Mouse (Mus musculus): ENCODE data around the gene Ascl1. TPM values are rescaled to one million over a fixed set of nuclear protein-coding genes. Genes with fewer than 3 reads are reported as not detected.

Ascl1 gene
- polyA plus RNA-seq, 1 experiment from 2014 or later, result 3.3 TPM

GRCm38 (mm10) chr10:87492661-87493551 lies 554 bp downstream of the Ascl1 start:
- no peaks in the 10 kb centered on the region for H3K36me3 ChIP-seq (ENCODE audit: insufficient read depth)
- H3K27ac ChIP-seq (ENCODE audit: low read depth), result no peak overlapping the region
- no peak for TF ChIP-seq CTCF (IDR thresholded peaks at IDR 0.05; ENCODE audit: low read depth)
- H3K9ac ChIP-seq, result peak overlapping the region; percentile 46
- ATAC-seq (ENCODE audit: insufficient read depth) (peak; percentile 77), DNase-seq (peak; percentile 86)
- peak overlapping the region; percentile 54 for H3K4me3 ChIP-seq (ENCODE audit: low read depth, low read length)
- WGBS, result under 1% methylated on average over 76 of the region's 90 CpGs
- peaks cover 2% of the 10 kb centered on the region; the same call in 1 of the 2 replicates for H3K9me3 ChIP-seq (ENCODE audit: low read depth, low read length)
- peak overlapping the region; percentile 97 for H3K4me2 ChIP-seq
- peaks cover 88% of the 10 kb centered on the region for H3K27me3 ChIP-seq (ENCODE audit: insufficient read depth, low read length)
- no peaks in the 10 kb centered on the region for H3K4me1 ChIP-seq (ENCODE audit: insufficient read depth)

GRCm38 (mm10) chr10:87492332-87492660 lies 1.2 kb downstream of the Ascl1 start:
- H3K27me3 ChIP-seq (ENCODE audit: insufficient read depth, low read length), result peaks cover 91% of the 10 kb centered on the region
- DNase-seq, result no peak
- ATAC-seq (ENCODE audit: insufficient read depth), result peak; percentile 38
- no peaks in the 10 kb centered on the region for H3K36me3 ChIP-seq (ENCODE audit: insufficient read depth)
- peak overlapping the region; percentile 54 for H3K4me3 ChIP-seq (ENCODE audit: low read depth, low read length)
- H3K9ac ChIP-seq, result peak overlapping the region; percentile 46; the same call in 1 of the 2 replicates
- no peaks in the 10 kb centered on the region for H3K9me3 ChIP-seq (ENCODE audit: low read depth, low read length)
- WGBS, result under 1% methylated on average over 26 of the region's 26 CpGs
- H3K27ac ChIP-seq (ENCODE audit: low read depth), result no peak overlapping the region
- no peak for TF ChIP-seq CTCF (IDR thresholded peaks at IDR 0.05; ENCODE audit: low read depth)
- peak overlapping the region; percentile 97 for H3K4me2 ChIP-seq
- H3K4me1 ChIP-seq (ENCODE audit: insufficient read depth), result no peaks in the 10 kb centered on the region

- Histone ChIP-seq H3K4me1 (ENCODE audit: insufficient read depth) (no peaks in the 10 kb centered on the region), H3K27me3 (ENCODE audit: insufficient read depth, low read length) (peaks cover 94% of the 10 kb centered on the region), H3K27ac (ENCODE audit: low read depth) (no peak overlapping the region), H3K36me3 (ENCODE audit: insufficient read depth) (no peaks in the 10 kb centered on the region), H3K4me3 (ENCODE audit: low read depth, low read length) (no peak overlapping the region), H3K9ac (no peak overlapping the region), H3K9me3 (ENCODE audit: low read depth, low read length) (no peaks in the 10 kb centered on the region), H3K4me2 (no peak overlapping the region)
- DNase-seq, result no peak
- TF ChIP-seq CTCF (IDR thresholded peaks at IDR 0.05; ENCODE audit: low read depth), result no peak
- 3% methylated on average over 11 of the region's 11 CpGs for WGBS
- ATAC-seq (ENCODE audit: insufficient read depth), result no peak
Observed at GRCm38 (mm10) chr10:87491485-87492040, 1.9 kb downstream of the Ascl1 start.

GRCm38 (mm10) chr10:87490328-87490727 lies 3.1 kb downstream of the Ascl1 start:
- DNase-seq, result no peak
- no peaks in the 10 kb centered on the region for H3K36me3 ChIP-seq (ENCODE audit: insufficient read depth)
- ATAC-seq (ENCODE audit: insufficient read depth), result no peak
- H3K27ac ChIP-seq (ENCODE audit: low read depth), result no peak overlapping the region
- H3K4me2 ChIP-seq, result no peak overlapping the region
- no peaks in the 10 kb centered on the region for H3K9me3 ChIP-seq (ENCODE audit: low read depth, low read length)
- TF ChIP-seq CTCF (IDR thresholded peaks at IDR 0.05; ENCODE audit: low read depth), result no peak
- H3K27me3 ChIP-seq (ENCODE audit: insufficient read depth, low read length), result peaks cover 98% of the 10 kb centered on the region
- WGBS, result 0% methylated on average over 2 of the region's 2 CpGs
- H3K4me1 ChIP-seq (ENCODE audit: insufficient read depth), result no peaks in the 10 kb centered on the region
- H3K4me3 ChIP-seq (ENCODE audit: low read depth, low read length), result no peak overlapping the region
- no peak overlapping the region for H3K9ac ChIP-seq

GRCm38 (mm10) chr10:87489246-87490009 lies 4.0 kb downstream of the Ascl1 start:
- WGBS, result 6% methylated on average over 18 of the region's 18 CpGs
- Histone ChIP-seq H3K27me3 (ENCODE audit: insufficient read depth, low read length) (peaks cover 98% of the 10 kb centered on the region), H3K27ac (ENCODE audit: low read depth) (no peak overlapping the region), H3K9me3 (ENCODE audit: low read depth, low read length) (no peaks in the 10 kb centered on the region), H3K9ac (no peak overlapping the region), H3K4me3 (ENCODE audit: low read depth, low read length) (no peak overlapping the region), H3K4me1 (ENCODE audit: insufficient read depth) (no peaks in the 10 kb centered on the region), H3K36me3 (ENCODE audit: insufficient read depth) (no peaks in the 10 kb centered on the region), H3K4me2 (no peak overlapping the region)
- DNase-seq (no peak), ATAC-seq (ENCODE audit: insufficient read depth) (no peak)
- TF ChIP-seq CTCF (IDR thresholded peaks at IDR 0.05; ENCODE audit: low read depth), result no peak

GRCm38 (mm10) chr10:87488429-87489145 lies 4.9 kb downstream of the Ascl1 start:
- Histone ChIP-seq H3K27me3 (ENCODE audit: insufficient read depth, low read length) (peaks cover 93% of the 10 kb centered on the region), H3K4me2 (no peak overlapping the region), H3K36me3 (ENCODE audit: insufficient read depth) (no peaks in the 10 kb centered on the region), H3K4me1 (ENCODE audit: insufficient read depth) (no peaks in the 10 kb centered on the region), H3K9me3 (ENCODE audit: low read depth, low read length) (no peaks in the 10 kb centered on the region), H3K4me3 (ENCODE audit: low read depth, low read length) (no peak overlapping the region), H3K27ac (ENCODE audit: low read depth) (no peak overlapping the region), H3K9ac (no peak overlapping the region)
- no peak for TF ChIP-seq CTCF (IDR thresholded peaks at IDR 0.05; ENCODE audit: low read depth)
- WGBS, result under 1% methylated on average over 16 of the region's 16 CpGs
- DNase-seq, result peak; percentile 62
- ATAC-seq (ENCODE audit: insufficient read depth), result no peak
